Mouse (Mus musculus): Measurements from ENCODE around the gene Nod2. TPM values are rescaled to one million over a fixed set of nuclear protein-coding genes. Genes with fewer than 3 reads are reported as not detected.

Gene Nod2
- polyA plus RNA-seq, 1 experiment from 2014 or later: 0.21 TPM

Other genes with a start within 250 kb of the Nod2 start
- gene Nkd1, start 126.0 kb upstream of the Nod2 start, polyA plus RNA-seq (2015; fragmentation: Nextera tagmentation; extraction: Ambion mirVana): 49.6 and 54.2 TPM in 2 replicates
- gene Snx20, start 11.2 kb upstream of the Nod2 start, polyA plus RNA-seq (2015; fragmentation: Nextera tagmentation; extraction: Ambion mirVana): 2.5 and 2.7 TPM in 2 replicates
- gene Cyld, start 49.7 kb downstream of the Nod2 start, polyA plus RNA-seq (2015; fragmentation: Nextera tagmentation; extraction: Ambion mirVana): 16.0 and 19.5 TPM in 2 replicates

Data from lung, embryonic 16.5 days (tissue).